Mouse (Mus musculus) adrenal gland, postnatal 10 days (tissue): ENCODE data around the gene Pid1. TPM values are rescaled to one million over a fixed set of nuclear protein-coding genes. Genes with fewer than 3 reads are reported as not detected.

Source experiments
- DNase-seq: peaks from one replicate; pipeline ENCODE4 v3.0.0; 2021; ENCODE audit warnings: mixed read lengths
- microRNA-seq: library from miRNA; unstranded; fragments of <30 nt; microRNA quantifications from one replicate; pipeline ENCODE4 v1.2.0, GENCODE M21; 2021
- total RNA-seq, 2 experiments: library from RNA; stranded (reverse); gene quantifications; 2 replicates each; pipeline ENCODE4 v1.2.3; 2021

Gene Pid1
- total RNA-seq, 2 experiments from 2014 or later = 24.9 to 26.4 TPM

DNA sequence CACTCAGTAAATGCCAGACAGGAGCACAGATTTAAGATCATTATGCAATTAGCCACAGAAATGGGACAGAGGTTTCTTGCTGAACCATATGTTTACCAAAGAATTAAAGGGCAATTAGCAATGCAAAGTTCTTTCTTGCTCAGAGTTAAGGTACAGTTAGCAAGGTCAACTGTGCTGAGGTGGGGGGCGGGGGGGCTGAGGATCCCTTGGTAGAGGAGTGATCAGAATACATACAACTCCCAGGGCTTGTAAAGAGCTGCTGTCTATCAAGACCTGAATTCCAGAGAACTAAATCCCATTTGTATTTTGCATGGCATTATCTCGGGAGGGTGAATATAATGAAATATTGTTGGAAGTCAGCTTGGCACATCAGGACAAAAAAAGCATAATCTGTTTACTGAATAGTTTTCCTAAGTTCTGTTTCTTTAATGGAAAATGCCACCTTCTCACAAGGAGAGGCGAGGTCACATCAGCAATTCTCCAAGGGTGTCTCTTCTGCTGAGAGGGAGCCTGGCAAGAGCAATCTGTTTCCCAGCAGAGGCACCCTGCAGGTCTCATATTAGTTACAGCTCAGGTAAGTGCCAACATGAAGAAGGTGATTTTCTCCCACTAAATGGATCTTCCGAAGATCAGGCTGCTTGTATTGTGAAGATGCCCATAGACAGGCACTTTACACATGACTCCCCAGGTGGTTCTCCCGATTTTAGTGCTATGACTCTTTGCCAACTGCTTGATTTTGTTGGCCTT lies 306.9 kb downstream of the Pid1 start:
- no peak for DNase-seq

DNA sequence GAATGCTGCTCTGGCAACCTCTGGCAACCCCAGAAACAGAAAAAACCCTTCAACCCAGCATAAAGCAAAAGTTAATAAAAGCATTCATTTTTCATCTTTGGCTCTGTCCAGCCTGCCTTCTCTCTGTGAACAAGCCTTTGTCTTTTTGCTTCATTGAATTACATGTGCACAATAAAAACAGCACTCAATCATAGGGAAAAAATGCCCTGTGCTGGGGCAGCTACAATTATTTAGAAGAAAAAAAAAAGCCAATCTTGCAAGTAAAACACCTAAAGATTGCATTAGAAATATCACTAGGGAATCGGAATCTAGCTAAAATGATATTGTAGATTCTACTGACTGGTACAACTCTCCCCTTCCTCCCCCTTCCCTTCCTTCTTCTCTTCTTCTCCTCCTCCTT lies 307.7 kb downstream of the Pid1 start:
- no peak for DNase-seq

GRCm38 (mm10) chr1:84025746-84026145 lies 338.2 kb downstream of the Pid1 start:
- DNase-seq = no peak

GRCm38 (mm10) chr1:84012871-84013375 lies 351.1 kb downstream of the Pid1 start:
- no peak for DNase-seq

GRCm38 (mm10) chr1:84002630-84003029 lies 361.4 kb downstream of the Pid1 start:
- no peak for DNase-seq

Small RNA genes within 50 kb of the gene (microRNA-seq; reads per million reads assigned to microRNA genes)
- gene Mir6353 = not detected
